Mouse (Mus musculus) gastrocnemius, adult 8-10 months (tissue): ENCODE measurements around the gene Magea6. TPM values are rescaled to one million over a fixed set of nuclear protein-coding genes. Genes with fewer than 3 reads are reported as not detected.
"Not testable (repeated sequence)": the region's sequence is repeated elsewhere in the genome, so short reads cannot be mapped to it uniquely, and the experiment has no call there.

Experiments used
- DNase-seq, 2 experiments: peaks; one replicate each; pipeline ENCODE4 v3.0.0; 2022; ENCODE audit warnings: low spot score in 2 of 2
- total RNA-seq, 4 experiments: library from RNA; stranded (reverse); gene quantifications; 2 replicates each; pipeline ENCODE4 v1.2.4; 2022

The Magea6 gene
- total RNA-seq: not detected

DNA sequence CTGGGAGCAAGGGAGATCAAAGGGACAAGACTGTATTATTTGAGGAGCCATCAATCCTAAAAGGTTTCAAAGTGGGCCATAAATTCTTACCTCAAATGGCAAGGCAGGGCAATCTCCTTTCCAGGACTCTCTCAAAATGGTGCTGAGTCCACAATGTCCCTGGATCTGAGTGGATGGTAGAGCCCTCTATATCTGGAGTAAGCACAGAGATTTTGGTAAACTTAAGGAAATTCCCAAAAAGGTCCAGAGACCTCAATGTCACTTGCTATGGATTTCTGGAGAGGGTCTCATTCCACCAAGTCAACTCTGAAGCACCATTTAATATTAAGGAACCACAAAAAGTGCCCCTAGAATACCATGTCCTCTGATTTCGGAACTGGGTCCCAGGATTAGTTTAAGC is at the start of gene Magea6:
TSS of gene Magea6 (minus strand) at position 101 of the 400 bp plus-strand sequence.
- DNase-seq: not testable (repeated sequence)

DNA sequence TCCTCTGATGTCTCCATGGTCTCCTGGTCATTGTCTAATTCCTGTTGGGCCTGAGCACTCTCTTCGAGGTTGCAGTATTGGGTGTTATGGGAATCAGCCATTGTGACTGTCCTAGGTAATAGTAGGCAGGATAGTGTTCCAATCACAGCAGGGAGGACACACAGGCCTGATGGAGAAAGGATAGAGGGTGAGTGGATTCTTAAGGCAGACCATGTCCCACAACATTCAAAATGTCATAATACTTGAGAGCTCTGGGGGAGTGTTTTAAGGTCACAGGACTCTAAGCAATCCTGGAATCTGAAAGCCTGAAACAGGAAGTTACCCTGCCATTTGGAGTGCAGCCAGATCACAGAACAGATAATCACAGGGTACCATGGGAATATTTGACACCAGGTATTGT is 13.6 kb upstream of the Magea6 start, which contains the start of gene Magea3:
TSS of gene Magea3 (minus strand) at position 101 of the 400 bp plus-strand sequence.
- DNase-seq: not testable (repeated sequence)

DNA sequence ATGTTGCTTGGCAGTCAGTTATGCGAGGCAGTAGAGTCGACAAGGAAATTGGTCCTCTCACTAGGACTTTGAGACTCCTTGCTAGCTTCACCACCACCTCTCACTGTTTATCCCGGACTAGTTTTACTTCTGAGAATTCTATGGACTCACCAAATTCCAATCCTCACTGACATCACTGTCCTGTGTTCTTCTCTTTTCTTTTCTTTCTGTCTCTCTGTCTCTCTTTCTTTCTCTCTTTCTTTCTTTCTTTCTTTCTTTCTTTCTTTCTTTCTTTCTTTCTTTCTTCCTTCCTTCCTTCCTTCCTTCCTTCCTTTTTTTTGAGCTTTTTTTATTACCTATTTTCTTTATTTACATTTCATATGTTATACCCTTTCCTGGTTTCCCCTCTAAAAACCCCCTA is 45.6 kb downstream of the Magea6 start, which contains the start of gene Cldn34b1:
TSS of gene Cldn34b1 (minus strand) at position 101 of the 400 bp plus-strand sequence.
- DNase-seq: not testable (repeated sequence)

Other genes with a start within 250 kb of the Magea6 start
- not detected for gene Cldn34b1, start 45.7 kb downstream of the Magea6 start, total RNA-seq
- not detected for gene Magea3, start 13.5 kb upstream of the Magea6 start, total RNA-seq
- not detected for gene Magea8, start 59.9 kb upstream of the Magea6 start, total RNA-seq
- not detected for gene Magea5, start 127.2 kb upstream of the Magea6 start, total RNA-seq
- not detected for gene Magea1, start 153.8 kb upstream of the Magea6 start, total RNA-seq
- not detected for gene Magea2, start 157.7 kb upstream of the Magea6 start, total RNA-seq
- gene Cldn34b2, start 192.4 kb upstream of the Magea6 start, total RNA-seq: not detected